Mouse (Mus musculus): Measurements from ENCODE around the gene Nfkbie. TPM values are rescaled to one million over a fixed set of nuclear protein-coding genes. Genes with fewer than 3 reads are reported as not detected.

Gene Nfkbie
- polyA plus RNA-seq, 1 experiment: 2.9 TPM

- TF ChIP-seq GATA1 (IDR thresholded peaks at IDR 0.05; ENCODE audit: low read length): no peak
Observed at GRCm38 (mm10) chr17:45581567-45581983, 26.1 kb downstream of the Nfkbie start.

- TF ChIP-seq GATA1 (IDR thresholded peaks at IDR 0.05; ENCODE audit: low read length): peak; percentile 25
Observed at GRCm38 (mm10) chr17:45582188-45582587, 26.7 kb downstream of the Nfkbie start.

- no peak for TF ChIP-seq GATA1 (IDR thresholded peaks at IDR 0.05; ENCODE audit: low read length)
Observed at GRCm38 (mm10) chr17:45582715-45583355, 27.3 kb downstream of the Nfkbie start.

GRCm38 (mm10) chr17:45584096-45584896, 28.8 kb downstream of the Nfkbie start:
- no peak for TF ChIP-seq GATA1 (IDR thresholded peaks at IDR 0.05; ENCODE audit: low read length)

GRCm38 (mm10) chr17:45584939-45585678, 29.6 kb downstream of the Nfkbie start:
- TF ChIP-seq GATA1 (IDR thresholded peaks at IDR 0.05; ENCODE audit: low read length): no peak

GRCm38 (mm10) chr17:45585725-45586448, 30.4 kb downstream of the Nfkbie start:
- TF ChIP-seq GATA1 (IDR thresholded peaks at IDR 0.05; ENCODE audit: low read length): no peak

- no peak for TF ChIP-seq GATA1 (IDR thresholded peaks at IDR 0.05; ENCODE audit: low read length)
Observed at GRCm38 (mm10) chr17:45586449-45586837, 30.9 kb downstream of the Nfkbie start.

GRCm38 (mm10) chr17:45588370-45588769, 32.9 kb downstream of the Nfkbie start:
- TF ChIP-seq GATA1 (IDR thresholded peaks at IDR 0.05; ENCODE audit: low read length): no peak

- no peak for TF ChIP-seq GATA1 (IDR thresholded peaks at IDR 0.05; ENCODE audit: low read length)
Observed at GRCm38 (mm10) chr17:45589236-45589635, 33.7 kb downstream of the Nfkbie start.

- no peak for TF ChIP-seq GATA1 (IDR thresholded peaks at IDR 0.05; ENCODE audit: low read length)
Observed at GRCm38 (mm10) chr17:45589844-45590243, 34.3 kb downstream of the Nfkbie start.

- no peak for TF ChIP-seq GATA1 (IDR thresholded peaks at IDR 0.05; ENCODE audit: low read length)
Observed at GRCm38 (mm10) chr17:45590410-45590809, 34.9 kb downstream of the Nfkbie start.

GRCm38 (mm10) chr17:45591701-45592605, 36.5 kb downstream of the Nfkbie start:
- no peak for TF ChIP-seq GATA1 (IDR thresholded peaks at IDR 0.05; ENCODE audit: low read length)

GRCm38 (mm10) chr17:45592606-45593431, 37.3 kb downstream of the Nfkbie start:
- TF ChIP-seq GATA1 (IDR thresholded peaks at IDR 0.05; ENCODE audit: low read length): no peak

GRCm38 (mm10) chr17:45593479-45593878, 38.0 kb downstream of the Nfkbie start:
- peak; percentile 28 for TF ChIP-seq GATA1 (IDR thresholded peaks at IDR 0.05; ENCODE audit: low read length)
